Mouse (Mus musculus): Measurements from ENCODE around the gene Armh3.

Gene Armh3

GRCm38 (mm10) chr19:45789365-45789764, 208.9 kb downstream of the Armh3 start:
- DNase-seq (ENCODE audit: low spot score) = no peak

DNA sequence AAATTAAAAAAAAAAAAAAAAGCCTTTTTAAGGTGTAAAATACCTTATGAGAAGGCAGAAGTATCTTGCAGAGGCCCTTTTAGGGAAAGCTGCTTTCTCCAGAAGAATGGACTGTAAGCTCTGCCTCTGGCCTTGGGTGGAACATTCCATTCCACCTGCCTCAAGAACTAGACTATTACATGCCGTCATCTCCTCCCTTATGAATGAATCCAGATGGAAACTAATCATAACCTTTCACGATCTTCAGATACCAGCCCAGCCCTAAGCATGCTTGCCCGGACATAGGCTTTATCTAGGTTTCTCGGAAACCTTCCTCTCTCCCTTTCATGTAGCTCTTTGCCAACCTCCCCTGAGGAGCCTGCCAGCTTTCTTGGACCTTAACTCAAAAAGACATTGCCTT, 210.0 kb downstream of the Armh3 start:
- DNase-seq (ENCODE audit: low spot score) = no peak

DNA sequence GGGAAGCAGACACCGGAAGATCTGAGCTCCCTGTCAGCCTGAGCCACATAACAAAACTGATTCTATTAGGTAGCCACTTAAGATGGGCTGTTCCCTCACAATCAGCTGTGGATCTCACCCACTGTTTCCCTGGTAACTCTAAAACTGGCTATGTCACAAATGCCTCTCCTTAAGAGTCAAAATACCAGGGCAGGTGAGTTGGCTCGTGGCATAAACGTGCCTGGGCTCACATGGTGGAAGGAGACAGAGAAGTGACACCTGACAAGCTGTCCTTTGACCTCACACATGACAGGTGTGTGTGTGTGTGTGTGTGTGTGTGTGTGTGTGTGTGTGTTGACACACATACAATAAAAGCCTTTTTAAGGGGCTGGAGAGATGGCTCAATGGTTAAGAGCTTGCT, 210.8 kb downstream of the Armh3 start:
- DNase-seq (ENCODE audit: low spot score) = no peak

DNA sequence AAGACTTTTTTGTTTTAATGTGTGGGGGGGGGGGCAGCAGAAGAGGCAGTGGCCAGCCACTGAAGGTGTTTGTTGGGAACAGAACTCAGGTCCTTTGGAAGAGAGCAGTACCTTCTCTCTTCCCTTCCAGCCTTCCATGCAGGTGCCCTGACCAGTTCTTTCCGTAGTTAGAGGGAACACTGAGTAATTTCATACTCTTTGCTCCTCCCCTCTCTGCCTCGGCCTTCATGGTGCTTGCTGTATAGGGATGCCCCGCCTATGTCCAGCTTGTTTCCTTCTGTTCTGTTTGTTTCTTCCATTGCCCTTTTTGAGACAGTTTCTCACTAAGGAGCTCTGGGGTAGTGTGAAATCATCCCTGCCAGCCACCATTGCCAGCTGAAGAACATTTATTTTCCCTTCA, 212.8 kb downstream of the Armh3 start:
- no peak for DNase-seq (ENCODE audit: low spot score)

- DNase-seq (ENCODE audit: low spot score) = no peak
Observed at GRCm38 (mm10) chr19:45783933-45784576, 214.2 kb downstream of the Armh3 start.

GRCm38 (mm10) chr19:45783181-45783932, 214.9 kb downstream of the Armh3 start, which contains the start of gene Mgea5:
TSS of gene Mgea5 (minus strand) at chr19:45783837.
- peak; percentile 94 for DNase-seq (ENCODE audit: low spot score)

DNA sequence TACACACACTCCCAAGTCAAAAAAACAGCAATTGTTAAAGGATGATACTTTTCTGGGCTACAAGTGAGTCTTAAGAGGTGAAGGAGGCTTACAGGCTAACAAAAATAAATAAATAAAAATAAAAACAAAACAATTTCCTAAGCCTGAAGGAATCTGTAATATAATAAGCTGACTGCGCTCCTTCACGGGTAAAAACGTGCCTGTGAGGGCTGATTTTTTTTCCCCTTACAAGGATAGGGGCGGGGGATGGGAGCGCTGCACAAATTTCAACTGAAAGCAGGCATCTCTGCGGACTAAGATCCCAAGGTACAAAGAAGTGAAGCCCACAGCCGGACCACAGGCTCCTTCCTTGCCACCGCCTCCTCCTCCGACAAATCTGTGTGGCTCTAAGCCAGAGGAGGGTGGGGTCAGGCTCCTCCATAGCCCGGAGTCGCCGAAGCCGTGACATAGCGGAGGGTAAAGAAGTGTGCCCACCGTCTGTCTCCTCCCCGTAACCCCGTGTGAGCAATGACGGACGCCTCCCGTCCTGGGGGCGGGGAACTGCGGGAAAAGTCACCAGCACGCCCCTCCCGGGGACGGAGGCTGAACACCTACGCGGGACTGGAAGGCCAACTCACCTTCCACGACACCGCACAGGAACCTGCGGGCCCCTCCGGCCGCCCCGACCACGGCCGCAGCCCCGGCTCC, 215.8 kb downstream of the Armh3 start:
- DNase-seq (ENCODE audit: low spot score) = peak; percentile 13

DNA sequence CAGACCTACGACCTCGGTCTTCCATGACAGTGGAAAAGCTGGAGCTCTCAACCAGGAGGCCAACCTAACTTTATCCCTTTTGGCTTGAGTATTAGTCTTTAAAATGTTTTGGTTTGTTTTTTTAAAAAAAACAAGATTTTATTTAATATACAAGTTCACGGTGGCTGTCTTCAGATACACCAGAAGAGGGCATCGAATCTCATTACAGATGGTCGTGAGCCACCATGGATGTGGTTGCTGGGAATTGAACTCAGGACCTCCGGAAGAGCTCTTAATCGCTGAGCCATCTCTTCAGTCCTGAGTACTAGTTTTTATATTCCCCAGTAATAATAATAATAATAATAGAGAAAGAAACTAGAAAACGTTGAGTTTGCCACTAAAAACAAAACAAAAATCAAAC, 216.6 kb downstream of the Armh3 start:
- no peak for DNase-seq (ENCODE audit: low spot score)

- DNase-seq (ENCODE audit: low spot score) = no peak
Observed at GRCm38 (mm10) chr19:45780350-45780915, 217.9 kb downstream of the Armh3 start.

DNA sequence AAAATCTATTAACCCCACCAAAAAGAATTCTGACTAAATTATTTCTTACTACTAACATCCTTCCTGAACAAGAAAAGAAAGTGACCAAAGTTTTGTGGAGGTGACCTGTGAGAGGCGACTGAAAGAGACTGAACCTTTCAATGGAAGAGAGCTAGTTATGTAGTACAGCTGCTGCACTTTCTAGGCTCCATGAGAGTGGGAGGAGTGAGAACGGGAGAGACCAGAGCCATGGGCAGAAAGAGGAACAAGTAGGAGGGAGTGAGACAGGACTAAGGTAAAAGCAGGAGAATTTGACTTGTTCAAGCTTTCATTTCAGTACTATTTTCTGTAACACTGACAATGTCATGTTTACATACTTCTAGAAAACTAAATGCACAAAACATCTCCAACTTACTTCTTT, 222.8 kb downstream of the Armh3 start:
- DNase-seq (ENCODE audit: low spot score) = no peak

DNA sequence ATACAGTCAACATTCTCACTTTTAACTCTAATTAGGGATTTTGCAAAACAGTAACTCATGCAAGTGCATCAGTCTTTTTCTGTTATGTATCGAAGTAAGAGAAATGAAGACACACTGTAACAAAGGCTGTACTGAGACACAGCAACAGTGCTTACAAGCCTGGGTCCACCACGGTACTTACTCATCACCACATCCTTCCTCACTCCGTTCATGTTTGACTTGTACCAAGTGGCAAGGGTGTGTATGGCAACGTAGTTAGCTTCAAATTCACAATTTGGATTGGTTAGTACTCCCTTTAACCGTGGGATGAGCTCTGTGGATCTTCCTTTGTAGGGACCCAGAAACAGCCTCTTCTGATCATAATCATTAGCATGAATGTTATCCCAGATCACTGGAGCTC, 226.8 kb downstream of the Armh3 start:
- DNase-seq (ENCODE audit: low spot score) = no peak

All from layer of hippocampus, adult 9-10 months (tissue).